Mouse (Mus musculus) embryonic facial prominence, embryonic 12.5 days (tissue): ENCODE data around the gene Tyw5. TPM values are rescaled to one million over a fixed set of nuclear protein-coding genes. Genes with fewer than 3 reads are reported as not detected.

Source experiments
- ATAC-seq: fragments of 200-750 bp; cut with Nextera tagmentation; 2 replicates; pipeline ENCODE4 v1.8.0; 2017; ENCODE audit not compliant: insufficient number of reproducible peaks, insufficient read depth, low FRiP score, low TSS enrichment
- H3K27ac ChIP-seq: fragments of 300-500 bp; sonication (generic); 2 replicates; pipeline ENCODE4 v1.5.1; 2016; ENCODE audit warnings: mild to moderate bottlenecking
- H3K27me3 ChIP-seq: fragments of 300-500 bp; sonication (generic); 2 replicates; pipeline ENCODE4 v1.6.1; 2016; ENCODE audit warnings: mild to moderate bottlenecking, moderate library complexity
- H3K36me3 ChIP-seq: fragments of 300-500 bp; sonication (generic); 2 replicates; pipeline ENCODE4 v1.6.1; 2016; ENCODE audit warnings: mild to moderate bottlenecking
- H3K4me1 ChIP-seq: fragments of 300-500 bp; sonication (generic); 2 replicates; pipeline ENCODE4 v1.6.1; 2016
- H3K4me2 ChIP-seq: fragments of 300-500 bp; sonication (generic); replicated peaks from 2 replicates; pipeline ENCODE4 v1.6.1; 2016; ENCODE audit warnings: mild to moderate bottlenecking, moderate library complexity
- H3K4me3 ChIP-seq: fragments of 300-500 bp; sonication (generic); 2 replicates; pipeline ENCODE4 v1.5.1; 2016; ENCODE audit warnings: mild to moderate bottlenecking
- H3K9ac ChIP-seq: fragments of 300-500 bp; sonication (generic); 2 replicates; pipeline ENCODE4 v1.6.1; 2016; ENCODE audit warnings: mild to moderate bottlenecking, moderate library complexity
- H3K9me3 ChIP-seq: fragments of 300-500 bp; sonication (generic); 2 replicates; pipeline ENCODE4 v1.6.1; 2016; ENCODE audit warnings: mild to moderate bottlenecking, moderate library complexity
- WGBS: fragments of 180-500 bp; shearing (Covaris S2); methylation state at CpG from one replicate; pipeline ENCODE4 v1.1.7; 2016; 5-methylcytosine and 5-hydroxymethylcytosine counted together
- polyA plus RNA-seq: library from polyadenylated mRNA; unstranded; fragments of >200 nt; fragmentation: Nextera tagmentation; extraction: Ambion mirVana; gene quantifications from 2 replicates; pipeline ENCODE4 v1.2.1, GENCODE M21; 2016

Tyw5 gene
- polyA plus RNA-seq, 1 experiment from 2014 or later: 26.9 TPM

- no peaks in the 10 kb centered on the region for H3K9me3 ChIP-seq
- H3K27ac ChIP-seq: no peak overlapping the region
- H3K4me3 ChIP-seq: no peak overlapping the region
- no peaks in the 10 kb centered on the region for H3K36me3 ChIP-seq
- no peak for ATAC-seq
- 5% methylated on average over 1 of the region's 1 CpGs for WGBS
- no peak overlapping the region for H3K9ac ChIP-seq
- H3K4me2 ChIP-seq: no peak overlapping the region
- no peaks in the 10 kb centered on the region for H3K4me1 ChIP-seq
- no peaks in the 10 kb centered on the region for H3K27me3 ChIP-seq
Observed at GRCm38 (mm10) chr1:57423696-57424095, 16.8 kb upstream of the Tyw5 start.

GRCm38 (mm10) chr1:57413397-57413796, 6.5 kb upstream of the Tyw5 start:
- no peak overlapping the region for H3K9ac ChIP-seq
- H3K27ac ChIP-seq: no peak overlapping the region
- H3K4me3 ChIP-seq: no peak overlapping the region
- H3K27me3 ChIP-seq: no peaks in the 10 kb centered on the region
- H3K9me3 ChIP-seq: no peaks in the 10 kb centered on the region
- 72% methylated on average over 2 of the region's 2 CpGs for WGBS
- no peak overlapping the region for H3K4me2 ChIP-seq
- no peak for ATAC-seq
- H3K4me1 ChIP-seq: peaks cover 9% of the 10 kb centered on the region
- H3K36me3 ChIP-seq: peaks cover 42% of the 10 kb centered on the region

GRCm38 (mm10) chr1:57408994-57409393, 2.1 kb upstream of the Tyw5 start:
- no peaks in the 10 kb centered on the region for H3K9me3 ChIP-seq
- peaks cover 24% of the 10 kb centered on the region for H3K4me1 ChIP-seq
- H3K27me3 ChIP-seq: no peaks in the 10 kb centered on the region
- no peak overlapping the region for H3K9ac ChIP-seq
- no peak for ATAC-seq
- no peak overlapping the region for H3K27ac ChIP-seq
- WGBS: 79% methylated on average over 2 of the region's 2 CpGs
- peaks cover 16% of the 10 kb centered on the region for H3K36me3 ChIP-seq
- H3K4me3 ChIP-seq: no peak overlapping the region
- H3K4me2 ChIP-seq: peak overlapping the region; percentile 73; the same call in 1 of the 2 replicates

- no peak overlapping the region for H3K4me2 ChIP-seq
- H3K36me3 ChIP-seq: peaks cover 26% of the 10 kb centered on the region
- 91% methylated on average over 5 of the region's 5 CpGs for WGBS
- no peak overlapping the region for H3K27ac ChIP-seq
- no peaks in the 10 kb centered on the region for H3K27me3 ChIP-seq
- no peak overlapping the region for H3K9ac ChIP-seq
- peaks cover 6% of the 10 kb centered on the region; the same call in 1 of the 2 replicates for H3K4me1 ChIP-seq
- no peaks in the 10 kb centered on the region for H3K9me3 ChIP-seq
- ATAC-seq: no peak
- H3K4me3 ChIP-seq: no peak overlapping the region
Observed at GRCm38 (mm10) chr1:57402116-57402515, 4.8 kb downstream of the Tyw5 start.

- H3K27me3 ChIP-seq: no peaks in the 10 kb centered on the region
- H3K4me3 ChIP-seq: no peak overlapping the region
- H3K27ac ChIP-seq: no peak overlapping the region
- peaks cover 6% of the 10 kb centered on the region; the same call in 1 of the 2 replicates for H3K4me1 ChIP-seq
- no peak for ATAC-seq
- 91% methylated on average over 2 of the region's 2 CpGs for WGBS
- H3K9me3 ChIP-seq: no peaks in the 10 kb centered on the region
- peaks cover 36% of the 10 kb centered on the region for H3K36me3 ChIP-seq
- no peak overlapping the region for H3K9ac ChIP-seq
- H3K4me2 ChIP-seq: no peak overlapping the region
Observed at GRCm38 (mm10) chr1:57400877-57401276, 6.0 kb downstream of the Tyw5 start.

GRCm38 (mm10) chr1:57400321-57400720, 6.6 kb downstream of the Tyw5 start:
- no peaks in the 10 kb centered on the region for H3K27me3 ChIP-seq
- no peak for ATAC-seq
- peaks cover 36% of the 10 kb centered on the region for H3K36me3 ChIP-seq
- H3K27ac ChIP-seq: no peak overlapping the region
- no peaks in the 10 kb centered on the region for H3K9me3 ChIP-seq
- H3K4me3 ChIP-seq: no peak overlapping the region
- 84% methylated on average over 2 of the region's 2 CpGs for WGBS
- no peak overlapping the region for H3K9ac ChIP-seq
- no peak overlapping the region for H3K4me2 ChIP-seq
- H3K4me1 ChIP-seq: peaks cover 3% of the 10 kb centered on the region; the same call in 1 of the 2 replicates

GRCm38 (mm10) chr1:57394051-57394450, 12.8 kb downstream of the Tyw5 start:
- Histone ChIP-seq H3K27ac (no peak overlapping the region), H3K4me3 (no peak overlapping the region), H3K27me3 (no peaks in the 10 kb centered on the region), H3K36me3 (peaks cover 43% of the 10 kb centered on the region), H3K9ac (no peak overlapping the region), H3K4me1 (no peaks in the 10 kb centered on the region), H3K9me3 (no peaks in the 10 kb centered on the region), H3K4me2 (no peak overlapping the region)
- 71% methylated on average over 3 of the region's 3 CpGs for WGBS
- no peak for ATAC-seq

GRCm38 (mm10) chr1:57392417-57392816, 14.5 kb downstream of the Tyw5 start:
- Histone ChIP-seq H3K36me3 (peaks cover 42% of the 10 kb centered on the region), H3K4me3 (no peak overlapping the region), H3K27ac (no peak overlapping the region), H3K27me3 (no peaks in the 10 kb centered on the region), H3K4me2 (no peak overlapping the region), H3K4me1 (no peaks in the 10 kb centered on the region), H3K9ac (no peak overlapping the region), H3K9me3 (no peaks in the 10 kb centered on the region)
- 79% methylated on average over 4 of the region's 4 CpGs for WGBS
- ATAC-seq: no peak

- no peaks in the 10 kb centered on the region for H3K9me3 ChIP-seq
- H3K36me3 ChIP-seq: peaks cover 32% of the 10 kb centered on the region
- H3K4me3 ChIP-seq: no peak overlapping the region
- ATAC-seq: no peak
- no peak overlapping the region for H3K9ac ChIP-seq
- WGBS: 93% methylated on average over 4 of the region's 4 CpGs
- H3K4me2 ChIP-seq: no peak overlapping the region
- H3K4me1 ChIP-seq: no peaks in the 10 kb centered on the region
- H3K27me3 ChIP-seq: no peaks in the 10 kb centered on the region
- no peak overlapping the region for H3K27ac ChIP-seq
Observed at GRCm38 (mm10) chr1:57390993-57391790, 15.7 kb downstream of the Tyw5 start.

- no peak overlapping the region for H3K4me3 ChIP-seq
- H3K9me3 ChIP-seq: no peaks in the 10 kb centered on the region
- H3K4me2 ChIP-seq: no peak overlapping the region
- H3K27ac ChIP-seq: no peak overlapping the region
- H3K27me3 ChIP-seq: no peaks in the 10 kb centered on the region
- H3K36me3 ChIP-seq: peaks cover 23% of the 10 kb centered on the region
- no peak for ATAC-seq
- H3K4me1 ChIP-seq: no peaks in the 10 kb centered on the region
- 87% methylated on average over 8 of the region's 8 CpGs for WGBS
- H3K9ac ChIP-seq: no peak overlapping the region
Observed at GRCm38 (mm10) chr1:57388402-57389155, 18.3 kb downstream of the Tyw5 start.

- peaks cover 19% of the 10 kb centered on the region for H3K36me3 ChIP-seq
- no peak for ATAC-seq
- no peaks in the 10 kb centered on the region for H3K9me3 ChIP-seq
- H3K4me3 ChIP-seq: no peak overlapping the region
- no peaks in the 10 kb centered on the region for H3K27me3 ChIP-seq
- no peaks in the 10 kb centered on the region for H3K4me1 ChIP-seq
- 76% methylated on average over 2 of the region's 2 CpGs for WGBS
- no peak overlapping the region for H3K4me2 ChIP-seq
- no peak overlapping the region for H3K9ac ChIP-seq
- H3K27ac ChIP-seq: no peak overlapping the region
Observed at GRCm38 (mm10) chr1:57387876-57388275, 19.0 kb downstream of the Tyw5 start.

GRCm38 (mm10) chr1:57386519-57386918, 20.4 kb downstream of the Tyw5 start:
- no peak for ATAC-seq
- H3K36me3 ChIP-seq: peaks cover 16% of the 10 kb centered on the region
- H3K4me2 ChIP-seq: no peak overlapping the region
- H3K27me3 ChIP-seq: no peaks in the 10 kb centered on the region
- no peaks in the 10 kb centered on the region for H3K9me3 ChIP-seq
- H3K27ac ChIP-seq: no peak overlapping the region
- H3K9ac ChIP-seq: no peak overlapping the region
- H3K4me1 ChIP-seq: no peaks in the 10 kb centered on the region
- H3K4me3 ChIP-seq: no peak overlapping the region
